Mouse (Mus musculus): ENCODE results near the gene Cdh13. TPM values are rescaled to one million over a fixed set of nuclear protein-coding genes. Genes with fewer than 3 reads are reported as not detected.

Cdh13 gene
- polyA plus RNA-seq, 1 experiment from 2014 or later = 18.2 TPM

- no peaks in the 10 kb centered on the region for H3K9me3 ChIP-seq (ENCODE audit: control insufficient read depth, low read length)
- no peaks in the 10 kb centered on the region for H3K4me1 ChIP-seq (replicated peaks; ENCODE audit: control insufficient read depth, insufficient read depth, low read length)
Measured at GRCm38 (mm10) chr8:118937412-118937811, 653.9 kb downstream of the Cdh13 start.

GRCm38 (mm10) chr8:118938025-118938424 lies 654.5 kb downstream of the Cdh13 start:
- DNase-seq (ENCODE audit: low spot score) (no peak), ATAC-seq (replicated peaks; ENCODE audit: low FRiP score, low TSS enrichment, low read depth) (no peak)
- no peaks in the 10 kb centered on the region for H3K9me3 ChIP-seq (ENCODE audit: control insufficient read depth, low read length)
- H3K27ac ChIP-seq (ENCODE audit: low read depth) = no peak overlapping the region
- no peaks in the 10 kb centered on the region for H3K36me3 ChIP-seq (ENCODE audit: control insufficient read depth, insufficient read depth, low read length)
- H3K4me3 ChIP-seq (ENCODE audit: low read depth, low read length) = no peak overlapping the region
- no peak overlapping the region for H3K4me2 ChIP-seq (ENCODE audit: low read length)
- H3K27me3 ChIP-seq (replicated peaks; ENCODE audit: control insufficient read depth, insufficient read depth, low read length) = no peaks in the 10 kb centered on the region
- H3K4me1 ChIP-seq (replicated peaks; ENCODE audit: control insufficient read depth, insufficient read depth, low read length) = no peaks in the 10 kb centered on the region
- 59% methylated on average over 8 of the region's 8 CpGs for WGBS
- H3K9ac ChIP-seq (ENCODE audit: low read length) = no peak overlapping the region

More at GRCm38 (mm10) chr8:118937412-118937811, 653.9 kb downstream of the Cdh13 start:
- Histone ChIP-seq H3K27me3 (replicated peaks; ENCODE audit: control insufficient read depth, insufficient read depth, low read length) (no peaks in the 10 kb centered on the region), H3K4me3 (ENCODE audit: low read depth, low read length) (no peak overlapping the region), H3K27ac (ENCODE audit: low read depth) (no peak overlapping the region), H3K9ac (ENCODE audit: low read length) (no peak overlapping the region), H3K36me3 (ENCODE audit: control insufficient read depth, insufficient read depth, low read length) (no peaks in the 10 kb centered on the region), H3K4me2 (ENCODE audit: low read length) (no peak overlapping the region)
- no peak for DNase-seq (ENCODE audit: low spot score)
- WGBS = 30% methylated on average over 11 of the region's 11 CpGs
- ATAC-seq (replicated peaks; ENCODE audit: low FRiP score, low TSS enrichment, low read depth) = no peak

GRCm38 (mm10) chr8:118951766-118952741 lies 668.5 kb downstream of the Cdh13 start:
- no peak overlapping the region for H3K9ac ChIP-seq (ENCODE audit: low read length)
- H3K27me3 ChIP-seq (replicated peaks; ENCODE audit: control insufficient read depth, insufficient read depth, low read length) = no peaks in the 10 kb centered on the region
- H3K4me3 ChIP-seq (ENCODE audit: low read depth, low read length) = no peak overlapping the region
- no peak overlapping the region for H3K4me2 ChIP-seq (ENCODE audit: low read length)
- DNase-seq (ENCODE audit: low spot score) (peak; percentile 73), ATAC-seq (replicated peaks; ENCODE audit: low FRiP score, low TSS enrichment, low read depth) (no peak)
- H3K4me1 ChIP-seq (replicated peaks; ENCODE audit: control insufficient read depth, insufficient read depth, low read length) = no peaks in the 10 kb centered on the region
- WGBS = 61% methylated on average over 20 of the region's 20 CpGs
- no peak overlapping the region for H3K27ac ChIP-seq (ENCODE audit: low read depth)
- no peaks in the 10 kb centered on the region for H3K9me3 ChIP-seq (ENCODE audit: control insufficient read depth, low read length)
- no peaks in the 10 kb centered on the region for H3K36me3 ChIP-seq (ENCODE audit: control insufficient read depth, insufficient read depth, low read length)

DNA sequence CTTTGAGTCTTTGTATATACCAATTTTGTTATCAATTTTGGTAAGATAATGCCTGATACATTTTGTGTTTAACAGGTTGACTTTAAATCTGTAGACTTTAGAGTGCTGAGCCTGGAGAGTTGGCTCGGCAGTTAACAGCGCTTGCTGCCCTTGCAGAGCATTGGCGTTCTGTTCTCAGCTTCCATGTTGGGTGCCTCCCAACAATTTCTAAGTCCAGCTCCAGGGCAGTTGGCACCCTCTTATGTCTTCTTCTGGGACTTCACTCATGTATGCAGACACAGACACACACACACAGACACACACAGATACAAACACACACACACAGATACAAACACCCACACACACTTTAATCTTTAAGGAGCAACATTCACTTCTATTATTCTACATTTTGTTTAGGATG lies 672.6 kb downstream of the Cdh13 start:
- H3K9me3 ChIP-seq (ENCODE audit: control insufficient read depth, low read length) = no peaks in the 10 kb centered on the region
- no peak overlapping the region for H3K4me3 ChIP-seq (ENCODE audit: low read depth, low read length)
- H3K4me2 ChIP-seq (ENCODE audit: low read length) = no peak overlapping the region
- no peak overlapping the region for H3K27ac ChIP-seq (ENCODE audit: low read depth)
- no peak for DNase-seq (ENCODE audit: low spot score)
- WGBS = 87% methylated on average over 3 of the region's 3 CpGs
- no peak overlapping the region for H3K9ac ChIP-seq (ENCODE audit: low read length)
- H3K36me3 ChIP-seq (ENCODE audit: control insufficient read depth, insufficient read depth, low read length) = no peaks in the 10 kb centered on the region
- H3K27me3 ChIP-seq (replicated peaks; ENCODE audit: control insufficient read depth, insufficient read depth, low read length) = no peaks in the 10 kb centered on the region
- no peaks in the 10 kb centered on the region for H3K4me1 ChIP-seq (replicated peaks; ENCODE audit: control insufficient read depth, insufficient read depth, low read length)
- no peak for ATAC-seq (replicated peaks; ENCODE audit: low FRiP score, low TSS enrichment, low read depth)

- no peak overlapping the region for H3K4me2 ChIP-seq (ENCODE audit: low read length)
- H3K27me3 ChIP-seq (replicated peaks; ENCODE audit: control insufficient read depth, insufficient read depth, low read length) = no peaks in the 10 kb centered on the region
- H3K9ac ChIP-seq (ENCODE audit: low read length) = no peak overlapping the region
- H3K4me3 ChIP-seq (ENCODE audit: low read depth, low read length) = no peak overlapping the region
- no peaks in the 10 kb centered on the region for H3K36me3 ChIP-seq (ENCODE audit: control insufficient read depth, insufficient read depth, low read length)
- no peaks in the 10 kb centered on the region for H3K9me3 ChIP-seq (ENCODE audit: control insufficient read depth, low read length)
- DNase-seq (ENCODE audit: low spot score) = no peak
- ATAC-seq (replicated peaks; ENCODE audit: low FRiP score, low TSS enrichment, low read depth) = no peak
- no peaks in the 10 kb centered on the region for H3K4me1 ChIP-seq (replicated peaks; ENCODE audit: control insufficient read depth, insufficient read depth, low read length)
- H3K27ac ChIP-seq (ENCODE audit: low read depth) = no peak overlapping the region
- WGBS = 62% methylated on average over 15 of the region's 15 CpGs
Measured at GRCm38 (mm10) chr8:118961877-118962545, 678.5 kb downstream of the Cdh13 start.

DNA sequence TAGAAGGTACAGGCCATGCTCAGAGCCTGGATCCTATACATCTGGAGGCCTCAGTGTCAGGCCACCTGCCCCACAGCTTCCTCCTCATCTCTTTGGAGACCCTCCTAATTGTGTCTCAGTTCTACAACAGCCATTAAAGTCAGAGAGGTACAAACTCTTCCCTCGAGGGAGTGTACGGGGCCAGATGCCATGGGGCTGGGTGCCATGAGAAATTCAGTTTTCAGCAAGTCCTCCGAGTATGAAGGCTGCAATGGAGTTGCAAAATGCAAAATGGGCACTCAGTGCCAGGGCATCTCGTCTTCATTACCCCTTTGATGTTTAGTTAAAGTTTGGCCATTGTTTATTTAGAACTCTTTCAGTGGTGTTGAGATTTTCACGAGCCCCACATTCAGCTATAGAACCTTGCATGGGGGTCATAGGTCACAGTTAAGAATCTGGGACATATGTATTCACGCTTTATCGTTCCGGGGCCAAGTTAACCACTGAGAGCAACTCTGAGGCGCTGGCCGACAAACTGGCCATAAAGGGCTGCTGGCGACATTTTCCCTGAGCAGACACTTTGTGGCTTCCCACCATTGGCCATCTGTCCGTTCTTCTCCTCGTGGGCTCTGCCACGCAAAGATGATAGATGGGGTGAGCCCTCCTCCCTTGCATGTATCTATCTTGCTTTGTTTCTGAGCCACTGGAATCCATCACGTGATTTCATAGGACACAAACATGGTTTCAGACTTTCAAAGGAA lies 681.7 kb downstream of the Cdh13 start:
- no peak overlapping the region for H3K9ac ChIP-seq (ENCODE audit: low read length)
- DNase-seq (ENCODE audit: low spot score) (no peak), ATAC-seq (replicated peaks; ENCODE audit: low FRiP score, low TSS enrichment, low read depth) (no peak)
- no peak overlapping the region for H3K27ac ChIP-seq (ENCODE audit: low read depth)
- 77% methylated on average over 15 of the region's 15 CpGs for WGBS
- no peak overlapping the region for H3K4me3 ChIP-seq (ENCODE audit: low read depth, low read length)
- no peaks in the 10 kb centered on the region for H3K4me1 ChIP-seq (replicated peaks; ENCODE audit: control insufficient read depth, insufficient read depth, low read length)
- no peaks in the 10 kb centered on the region for H3K27me3 ChIP-seq (replicated peaks; ENCODE audit: control insufficient read depth, insufficient read depth, low read length)
- no peaks in the 10 kb centered on the region for H3K9me3 ChIP-seq (ENCODE audit: control insufficient read depth, low read length)
- no peaks in the 10 kb centered on the region for H3K36me3 ChIP-seq (ENCODE audit: control insufficient read depth, insufficient read depth, low read length)
- H3K4me2 ChIP-seq (ENCODE audit: low read length) = no peak overlapping the region

GRCm38 (mm10) chr8:118968896-118969295 lies 685.4 kb downstream of the Cdh13 start:
- DNase-seq (ENCODE audit: low spot score) = no peak
- H3K27me3 ChIP-seq (replicated peaks; ENCODE audit: control insufficient read depth, insufficient read depth, low read length) = no peaks in the 10 kb centered on the region
- no peaks in the 10 kb centered on the region for H3K9me3 ChIP-seq (ENCODE audit: control insufficient read depth, low read length)
- no peaks in the 10 kb centered on the region for H3K36me3 ChIP-seq (ENCODE audit: control insufficient read depth, insufficient read depth, low read length)
- no peak overlapping the region for H3K9ac ChIP-seq (ENCODE audit: low read length)
- WGBS = 73% methylated on average over 4 of the region's 4 CpGs
- H3K4me2 ChIP-seq (ENCODE audit: low read length) = no peak overlapping the region
- no peaks in the 10 kb centered on the region for H3K4me1 ChIP-seq (replicated peaks; ENCODE audit: control insufficient read depth, insufficient read depth, low read length)
- H3K27ac ChIP-seq (ENCODE audit: low read depth) = no peak overlapping the region
- H3K4me3 ChIP-seq (ENCODE audit: low read depth, low read length) = no peak overlapping the region
- ATAC-seq (replicated peaks; ENCODE audit: low FRiP score, low TSS enrichment, low read depth) = no peak

DNA sequence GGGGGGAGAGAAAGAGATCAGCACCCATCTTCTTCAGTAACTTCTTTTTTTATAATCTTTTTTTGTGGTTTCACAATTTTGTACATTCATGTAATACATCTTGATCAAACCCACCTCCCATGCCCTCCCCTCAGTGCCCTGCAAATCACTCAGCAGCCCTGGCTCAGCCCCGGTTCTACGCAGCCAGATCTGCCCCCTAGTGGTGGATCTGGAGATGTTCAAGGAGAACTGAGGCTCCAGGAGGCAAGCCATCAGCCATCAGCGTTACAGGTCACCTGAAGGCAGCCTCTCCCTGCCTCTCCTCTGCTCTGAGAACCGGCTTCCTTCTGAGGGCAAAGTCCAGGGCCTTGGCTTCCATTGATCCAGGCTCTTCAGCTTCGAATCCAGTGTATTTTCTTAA lies 696.3 kb downstream of the Cdh13 start:
- no peak for ATAC-seq (replicated peaks; ENCODE audit: low FRiP score, low TSS enrichment, low read depth)
- WGBS = 20% methylated on average over 5 of the region's 5 CpGs
- no peak overlapping the region for H3K27ac ChIP-seq (ENCODE audit: low read depth)
- no peaks in the 10 kb centered on the region for H3K4me1 ChIP-seq (replicated peaks; ENCODE audit: control insufficient read depth, insufficient read depth, low read length)
- no peaks in the 10 kb centered on the region for H3K27me3 ChIP-seq (replicated peaks; ENCODE audit: control insufficient read depth, insufficient read depth, low read length)
- no peak overlapping the region for H3K9ac ChIP-seq (ENCODE audit: low read length)
- H3K4me2 ChIP-seq (ENCODE audit: low read length) = no peak overlapping the region
- no peaks in the 10 kb centered on the region for H3K9me3 ChIP-seq (ENCODE audit: control insufficient read depth, low read length)
- H3K36me3 ChIP-seq (ENCODE audit: control insufficient read depth, insufficient read depth, low read length) = no peaks in the 10 kb centered on the region
- DNase-seq (ENCODE audit: low spot score) = no peak
- H3K4me3 ChIP-seq (ENCODE audit: low read depth, low read length) = no peak overlapping the region

Data from intestine, embryonic 14.5 days (tissue).